Mouse (Mus musculus) myocyte (in vitro differentiated cells): Measurements from ENCODE around the gene Dgkd. TPM values are rescaled to one million over a fixed set of nuclear protein-coding genes. Genes with fewer than 3 reads are reported as not detected.

ENCODE experiments used
- H3K27me3 ChIP-seq: one replicate; pipeline ENCODE4 v1.6.1; 2011; ENCODE audit not compliant: control insufficient read depth, insufficient read depth, insufficient read length
- H3K36me3 ChIP-seq: one replicate; pipeline ENCODE4 v1.6.1; 2011; ENCODE audit not compliant: control insufficient read depth, insufficient read depth
- H3K4me2 ChIP-seq: one replicate; pipeline ENCODE4 v1.6.1; 2011; ENCODE audit warnings: low read depth, control low read depth
- H3K4me3 ChIP-seq: one replicate; pipeline ENCODE4 v1.5.1; 2011; ENCODE audit warnings: mild to moderate bottlenecking, control low read depth, moderate library complexity
- H3K79me2 ChIP-seq: one replicate; pipeline ENCODE4 v1.6.1; 2011; ENCODE audit not compliant: control insufficient read depth, insufficient read depth
- H3ac ChIP-seq: one replicate; pipeline ENCODE4 v1.6.1; 2011; ENCODE audit not compliant: control insufficient read depth, insufficient read length
- CEBPB ChIP-seq: IDR thresholded peaks from 2 replicates; pipeline ENCODE4 v1.6.1; 2011; ENCODE audit warnings: mild to moderate bottlenecking, moderate library complexity; ENCODE audit not compliant: poor library complexity, insufficient read depth, severe bottlenecking
- E2F4 ChIP-seq: IDR thresholded peaks from one replicate; pipeline ENCODE4 v1.6.1; 2011; ENCODE audit warnings: mild to moderate bottlenecking, control low read depth, moderate library complexity; ENCODE audit not compliant: insufficient read depth
- MAX ChIP-seq: IDR thresholded peaks from one replicate; pipeline ENCODE4 v1.6.1; 2011; ENCODE audit warnings: low read depth, mild to moderate bottlenecking, control low read depth
- MYOD1 ChIP-seq, 3 experiments: IDR thresholded peaks; one replicate each; pipeline ENCODE4 v1.6.1; 2011; ENCODE audit warnings: control low read depth in 2 of 3, low read depth in 2 of 3, mild to moderate bottlenecking in 2 of 3, moderate library complexity in 1 of 3; ENCODE audit not compliant: insufficient read length in 2 of 3, control insufficient read depth in 1 of 3
- MYOG ChIP-seq, 3 experiments: IDR thresholded peaks; one replicate each; pipeline ENCODE4 v1.6.1; 2011; ENCODE audit warnings: control low read depth in 2 of 3, low read depth in 2 of 3, mild to moderate bottlenecking in 2 of 3; ENCODE audit not compliant: insufficient read length in 2 of 3, control insufficient read depth in 1 of 3, insufficient read depth in 1 of 3
- POLR2A ChIP-seq: IDR thresholded peaks from one replicate; pipeline ENCODE4 v1.6.1; 2011; ENCODE audit warnings: low read depth, mild to moderate bottlenecking, control low read depth, moderate library complexity; ENCODE audit not compliant: insufficient read length
- POLR2AphosphoS2 ChIP-seq: IDR thresholded peaks from one replicate; pipeline ENCODE4 v1.6.1; 2011; ENCODE audit warnings: low read depth, control low read depth; ENCODE audit not compliant: insufficient read length
- REST ChIP-seq: IDR thresholded peaks from one replicate; pipeline ENCODE4 v1.6.1; 2011; ENCODE audit warnings: mild to moderate bottlenecking, control low read depth, moderate library complexity; ENCODE audit not compliant: insufficient read depth, insufficient read length
- SRF ChIP-seq: IDR thresholded peaks from one replicate; pipeline ENCODE4 v1.6.1; 2011; ENCODE audit warnings: low read depth; ENCODE audit not compliant: control insufficient read depth, insufficient read length
- TCF12 ChIP-seq: IDR thresholded peaks from one replicate; pipeline ENCODE4 v1.6.1; 2011; ENCODE audit warnings: mild to moderate bottlenecking, control low read depth; ENCODE audit not compliant: poor library complexity, insufficient read depth, severe bottlenecking
- TCF3 ChIP-seq: IDR thresholded peaks from one replicate; pipeline ENCODE4 v1.6.1; 2011; ENCODE audit warnings: low read depth, control low read depth; ENCODE audit not compliant: insufficient read length
- USF1 ChIP-seq: IDR thresholded peaks from one replicate; pipeline ENCODE4 v1.6.1; 2011; ENCODE audit warnings: low read depth, mild to moderate bottlenecking, control low read depth, moderate library complexity
- polyA plus RNA-seq: library from polyadenylated mRNA; unstranded; fragments of >200 nt; fragmentation: generic; extraction: Trizol; gene quantifications from one replicate; pipeline ENCODE4 v1.2.1, GENCODE M21; 2012; ENCODE audit warnings: missing spikeins

Dgkd gene
- polyA plus RNA-seq, 1 experiment = 59.3 TPM

- Histone ChIP-seq H3K79me2 (no peaks in the 10 kb centered on the region), H3K27me3 (no peaks in the 10 kb centered on the region), H3K4me2 (no peak overlapping the region), H3K4me3 (no peak overlapping the region), H3ac (no peak overlapping the region), H3K36me3 (peaks cover 27% of the 10 kb centered on the region)
- TF ChIP-seq MYOG (IDR thresholded peaks at IDR 0.05; ENCODE audit: control insufficient read depth in 1 of 3, insufficient read depth in 1 of 3, insufficient read length in 2 of 3, low read depth in 2 of 3) = no peak
- no peak for TF ChIP-seq TCF12
- TF ChIP-seq CEBPB = no peak
- TF ChIP-seq POLR2AphosphoS2 = no peak
- no peak for TF ChIP-seq USF1
- no peak for TF ChIP-seq SRF
- TF ChIP-seq MYOD1 (IDR thresholded peaks at IDR 0.05; ENCODE audit: control insufficient read depth in 1 of 3, insufficient read length in 2 of 3, low read depth in 2 of 3) = no peak
- no peak for TF ChIP-seq TCF3
- no peak for TF ChIP-seq POLR2A
- TF ChIP-seq MAX = no peak
- TF ChIP-seq REST = no peak
- TF ChIP-seq E2F4 = no peak
These were observed 65.0 kb downstream of the Dgkd start for GRCm38 (mm10) chr1:87918061-87918460.

DNA sequence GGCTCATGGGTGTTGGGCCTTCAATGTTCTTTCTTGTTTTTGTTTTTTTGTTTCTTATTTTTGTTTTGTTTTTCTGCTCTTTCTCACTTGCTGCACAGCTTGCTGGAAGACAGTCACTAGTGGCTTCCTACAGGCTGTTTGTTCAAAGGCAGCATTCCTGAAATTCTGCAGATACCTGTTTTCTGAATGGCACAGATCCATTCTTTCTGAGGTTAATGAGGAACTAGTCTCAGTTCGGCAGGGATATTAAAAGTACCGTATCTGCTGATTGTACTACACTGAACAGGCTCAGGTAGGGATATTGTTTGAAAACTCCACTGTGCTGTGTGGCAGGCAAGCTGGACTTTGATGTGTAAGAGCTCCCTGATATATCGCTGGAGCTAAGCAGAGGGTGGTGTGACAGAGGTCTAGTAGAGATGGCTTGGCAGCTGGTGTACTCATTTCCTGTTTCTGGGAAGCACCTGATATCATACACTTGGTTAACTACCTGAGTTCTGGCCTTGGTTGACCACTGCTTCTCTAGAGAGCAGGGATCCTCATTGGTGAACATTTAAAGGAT lies 67.0 kb downstream of the Dgkd start:
- peaks cover 32% of the 10 kb centered on the region for H3K36me3 ChIP-seq
- TF ChIP-seq MYOD1 (IDR thresholded peaks at IDR 0.05; ENCODE audit: control insufficient read depth in 1 of 3, insufficient read length in 2 of 3, low read depth in 2 of 3) (no peak), MYOG (IDR thresholded peaks at IDR 0.05; ENCODE audit: control insufficient read depth in 1 of 3, insufficient read depth in 1 of 3, insufficient read length in 2 of 3, low read depth in 2 of 3) (no peak), TCF12 (no peak), MAX (no peak), TCF3 (no peak), E2F4 (no peak), CEBPB (no peak), SRF (no peak), POLR2AphosphoS2 (no peak), USF1 (no peak), REST (no peak)
- no peaks in the 10 kb centered on the region for H3K27me3 ChIP-seq
- no peaks in the 10 kb centered on the region for H3K79me2 ChIP-seq
- no peak overlapping the region for H3K4me3 ChIP-seq
- H3ac ChIP-seq = no peak overlapping the region
- H3K4me2 ChIP-seq = no peak overlapping the region

DNA sequence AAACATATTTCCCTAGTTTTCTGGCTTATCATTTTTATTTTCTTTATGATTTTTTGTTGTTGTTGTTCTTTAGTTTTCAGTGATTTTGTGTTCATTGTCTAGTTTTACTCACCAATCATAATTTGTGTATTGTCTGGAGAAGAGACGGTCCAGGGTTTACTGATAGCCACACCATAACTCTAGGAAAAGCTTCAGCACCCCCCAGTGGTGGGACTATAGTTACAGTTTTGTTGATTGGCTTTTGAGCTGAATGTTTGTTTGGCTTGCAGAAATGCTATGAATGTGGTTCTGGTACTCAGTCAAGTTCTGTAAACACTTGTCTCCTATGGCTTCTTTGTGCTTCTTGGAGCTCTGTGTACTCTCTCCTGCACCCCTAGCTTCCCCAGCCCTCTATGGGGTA lies 69.6 kb downstream of the Dgkd start:
- Histone ChIP-seq H3K79me2 (no peaks in the 10 kb centered on the region), H3ac (no peak overlapping the region), H3K4me2 (no peak overlapping the region), H3K36me3 (peaks cover 35% of the 10 kb centered on the region), H3K27me3 (no peaks in the 10 kb centered on the region), H3K4me3 (no peak overlapping the region)
- TF ChIP-seq POLR2A = no peak
- TF ChIP-seq USF1 = no peak
- no peak for TF ChIP-seq SRF
- TF ChIP-seq TCF3 = no peak
- no peak for TF ChIP-seq TCF12
- TF ChIP-seq CEBPB = no peak
- no peak for TF ChIP-seq MYOD1 (IDR thresholded peaks at IDR 0.05; ENCODE audit: control insufficient read depth in 1 of 3, insufficient read length in 2 of 3, low read depth in 2 of 3)
- no peak for TF ChIP-seq REST
- no peak for TF ChIP-seq MAX
- no peak for TF ChIP-seq MYOG (IDR thresholded peaks at IDR 0.05; ENCODE audit: control insufficient read depth in 1 of 3, insufficient read depth in 1 of 3, insufficient read length in 2 of 3, low read depth in 2 of 3)
- no peak for TF ChIP-seq E2F4

- Histone ChIP-seq H3K4me2 (no peak overlapping the region), H3K79me2 (no peaks in the 10 kb centered on the region), H3K27me3 (no peaks in the 10 kb centered on the region), H3K36me3 (peaks cover 38% of the 10 kb centered on the region), H3ac (no peak overlapping the region), H3K4me3 (no peak overlapping the region)
- TF ChIP-seq POLR2A (no peak), MYOG (IDR thresholded peaks at IDR 0.05; ENCODE audit: control insufficient read depth in 1 of 3, insufficient read depth in 1 of 3, insufficient read length in 2 of 3, low read depth in 2 of 3) (no peak), POLR2AphosphoS2 (no peak), TCF12 (no peak), TCF3 (no peak), MYOD1 (IDR thresholded peaks at IDR 0.05; ENCODE audit: control insufficient read depth in 1 of 3, insufficient read length in 2 of 3, low read depth in 2 of 3) (no peak), E2F4 (no peak), REST (no peak), MAX (no peak), USF1 (no peak), CEBPB (no peak), SRF (no peak)
These were observed 71.8 kb downstream of the Dgkd start for GRCm38 (mm10) chr1:87924888-87925287.

DNA sequence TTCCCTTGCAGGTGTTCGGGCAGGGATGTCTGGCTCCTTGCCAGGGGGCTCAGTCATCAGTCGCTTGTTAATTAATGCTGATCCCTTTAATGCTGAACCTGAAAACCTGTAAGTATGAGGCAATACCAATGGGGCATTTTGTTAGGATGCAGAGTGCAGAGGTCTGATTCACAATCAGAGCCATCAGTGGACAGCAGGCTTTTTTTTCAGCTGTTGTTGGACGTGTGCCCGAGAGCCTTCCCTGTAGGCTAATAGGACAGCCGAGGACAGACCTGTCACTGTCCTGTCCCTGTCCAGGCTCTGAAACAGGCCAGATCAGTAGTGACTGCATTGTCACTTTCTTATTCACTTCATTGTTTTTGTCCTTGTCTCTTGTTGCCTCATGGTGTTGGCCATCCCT lies 76.6 kb downstream of the Dgkd start:
- no peaks in the 10 kb centered on the region for H3K79me2 ChIP-seq
- H3K36me3 ChIP-seq = peaks cover 39% of the 10 kb centered on the region
- H3K4me2 ChIP-seq = no peak overlapping the region
- H3K4me3 ChIP-seq = no peak overlapping the region
- H3ac ChIP-seq = no peak overlapping the region
- no peak for TF ChIP-seq TCF12
- TF ChIP-seq SRF = no peak
- no peak for TF ChIP-seq CEBPB
- TF ChIP-seq E2F4 = no peak
- no peak for TF ChIP-seq POLR2AphosphoS2
- no peak for TF ChIP-seq POLR2A
- no peak for TF ChIP-seq REST
- no peak for TF ChIP-seq USF1
- no peak for TF ChIP-seq MAX
- TF ChIP-seq TCF3 = no peak
- no peak for TF ChIP-seq MYOD1 (IDR thresholded peaks at IDR 0.05; ENCODE audit: control insufficient read depth in 1 of 3, insufficient read length in 2 of 3, low read depth in 2 of 3)
- no peak for TF ChIP-seq MYOG (IDR thresholded peaks at IDR 0.05; ENCODE audit: control insufficient read depth in 1 of 3, insufficient read depth in 1 of 3, insufficient read length in 2 of 3, low read depth in 2 of 3)
- no peaks in the 10 kb centered on the region for H3K27me3 ChIP-seq
